Mouse (Mus musculus): ENCODE results near the gene Fyn. TPM values are rescaled to one million over a fixed set of nuclear protein-coding genes. Genes with fewer than 3 reads are reported as not detected.

Gene Fyn
- total RNA-seq, 2 experiments from 2014 or later: 119 to 138 TPM

DNA sequence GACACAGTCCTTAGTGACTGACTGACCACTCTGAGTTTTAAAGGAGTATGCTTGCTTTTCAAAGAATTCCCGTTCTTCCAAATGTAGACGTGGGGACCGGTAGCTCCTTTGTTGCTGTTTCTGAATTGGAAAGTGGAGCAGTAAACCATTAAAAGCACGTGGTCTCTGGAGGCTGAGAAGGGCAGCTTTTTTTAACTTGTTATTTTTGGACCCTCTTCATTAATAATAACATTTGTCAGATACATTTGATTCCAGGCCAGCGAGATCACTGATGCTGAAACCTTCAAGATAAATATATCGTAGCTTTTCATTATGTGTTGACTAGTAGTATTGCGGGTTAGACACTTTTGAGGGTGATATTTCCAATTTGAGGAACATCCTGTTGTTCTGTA is 38.1 kb downstream of the Fyn start:
- intact Hi-C loops (cut with DNase I): no loop called here
- no peak for DNase-seq (ENCODE audit: low spot score in 2 of 2)

DNA sequence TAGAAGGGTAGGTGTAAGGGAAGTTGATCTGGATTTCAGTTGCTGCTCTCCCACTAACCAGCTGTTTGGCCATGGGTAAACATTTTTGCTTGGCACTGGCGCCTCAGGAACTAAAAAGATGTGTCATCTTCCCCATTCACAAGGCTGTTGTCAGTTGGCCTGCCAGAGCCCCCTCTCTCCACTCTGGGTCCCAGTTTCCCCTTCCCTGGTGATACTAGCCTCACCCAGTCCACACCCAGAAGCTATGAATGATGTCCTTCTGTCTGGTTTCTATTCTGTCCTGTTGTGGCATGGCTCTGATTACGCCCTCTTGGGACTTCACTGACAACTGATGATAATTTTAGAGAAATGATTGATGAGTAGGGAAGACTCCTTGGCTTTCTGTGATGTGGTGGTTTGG is 38.9 kb downstream of the Fyn start:
- intact Hi-C loops (cut with DNase I): no loop called here
- DNase-seq (ENCODE audit: low spot score in 2 of 2): no peak

DNA sequence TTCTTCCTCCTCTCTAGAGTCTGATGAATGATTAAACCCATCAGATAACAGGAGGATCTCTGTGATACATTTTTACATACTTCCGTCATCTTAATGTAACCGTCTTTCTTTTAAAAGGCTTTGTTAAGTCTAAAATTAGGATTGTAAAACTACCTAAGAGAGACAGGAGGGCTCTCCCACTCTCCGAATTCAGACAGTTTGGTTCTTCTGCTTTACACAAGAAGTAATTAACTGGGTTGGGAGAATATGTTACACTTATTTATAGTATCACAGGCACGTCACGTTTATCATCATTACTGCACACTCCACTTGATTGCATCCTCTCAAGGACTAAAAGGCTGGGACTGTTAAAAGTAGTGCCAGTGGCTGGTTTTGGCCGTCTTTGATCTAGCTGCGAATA is 40.9 kb downstream of the Fyn start:
- intact Hi-C loops (cut with DNase I): no loop called here
- DNase-seq (ENCODE audit: low spot score in 2 of 2): no peak

GRCm38 (mm10) chr10:39410151-39410649 is 41.5 kb downstream of the Fyn start:
- no peak for DNase-seq (ENCODE audit: low spot score in 2 of 2)
- intact Hi-C loops (cut with DNase I): no loop called here

GRCm38 (mm10) chr10:39411857-39412559 is 43.4 kb downstream of the Fyn start:
- DNase-seq (ENCODE audit: low spot score in 2 of 2): no peak
- intact Hi-C loops (cut with DNase I): no loop called here

GRCm38 (mm10) chr10:39412826-39413620 is 44.4 kb downstream of the Fyn start:
- intact Hi-C loops (cut with DNase I): no loop called here
- no peak for DNase-seq (ENCODE audit: low spot score in 2 of 2)

DNA sequence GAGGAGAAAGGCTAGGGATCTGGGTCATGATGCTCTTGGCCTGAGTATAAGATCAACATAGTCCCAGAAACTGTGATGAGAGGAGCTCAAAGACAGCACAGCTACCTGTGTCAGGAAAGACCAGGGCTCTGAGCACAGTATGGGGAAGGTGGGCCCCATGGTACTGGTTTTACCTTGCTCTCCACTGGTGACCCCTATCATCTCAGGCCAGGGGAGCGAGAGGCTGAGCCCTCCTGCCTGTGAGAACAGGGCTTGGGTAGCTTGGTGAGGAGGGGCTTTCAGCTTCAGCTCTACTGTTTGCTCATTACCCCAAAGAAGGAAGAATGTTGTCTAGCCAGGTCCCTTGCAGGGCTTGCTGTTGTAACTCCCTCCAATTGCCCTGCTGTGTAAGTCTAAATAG is 45.4 kb downstream of the Fyn start:
- no peak for DNase-seq (ENCODE audit: low spot score in 2 of 2)
- intact Hi-C loops (cut with DNase I): no loop called here

GRCm38 (mm10) chr10:39415586-39415985 is 46.9 kb downstream of the Fyn start:
- no peak for DNase-seq (ENCODE audit: low spot score in 2 of 2)
- intact Hi-C loops (cut with DNase I): no loop called here

GRCm38 (mm10) chr10:39417611-39418010 is 49.0 kb downstream of the Fyn start:
- DNase-seq (ENCODE audit: low spot score in 2 of 2): no peak
- intact Hi-C loops (cut with DNase I): no loop called here

- no peak for DNase-seq (ENCODE audit: low spot score in 2 of 2)
- intact Hi-C loops (cut with DNase I): no loop called here
Measured at GRCm38 (mm10) chr10:39418395-39418794, 49.7 kb downstream of the Fyn start.

DNA sequence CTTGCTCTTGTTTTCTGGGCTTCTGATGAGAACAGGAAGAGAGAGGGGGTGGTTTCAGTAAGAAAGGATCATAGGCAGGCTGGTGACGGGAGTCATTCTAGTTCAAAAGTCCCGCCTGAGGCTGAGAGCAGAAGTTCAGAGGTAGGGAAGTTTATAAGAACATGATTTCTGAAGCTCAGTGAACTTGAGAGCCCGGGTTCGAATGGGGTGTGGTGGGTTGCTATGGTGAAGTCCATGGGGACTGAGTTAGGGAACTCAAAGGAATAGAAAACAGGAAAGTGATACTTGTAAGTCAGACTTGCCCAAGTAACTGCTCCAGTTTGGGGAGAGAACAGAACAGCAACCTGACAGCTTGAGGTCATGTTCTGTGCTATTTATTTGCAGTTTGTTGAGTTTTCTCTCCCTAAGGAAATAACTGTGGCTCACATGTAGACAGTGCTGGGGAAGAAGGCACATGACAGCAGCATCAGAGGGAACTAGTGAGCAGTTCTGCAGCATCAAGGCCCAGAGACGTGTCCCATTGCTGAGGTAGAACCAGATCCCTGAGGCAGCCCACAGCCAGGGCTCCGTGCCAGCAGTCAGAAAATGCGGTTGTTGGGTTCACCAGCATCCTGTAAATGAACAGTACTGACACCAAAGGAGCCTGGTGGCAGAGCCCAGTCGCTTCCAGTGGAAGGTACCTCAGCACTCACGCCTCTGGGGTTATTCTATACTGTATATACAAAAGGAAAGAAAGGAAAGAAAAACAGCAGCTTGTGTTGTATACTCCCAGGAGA is 52.4 kb downstream of the Fyn start:
- DNase-seq (ENCODE audit: low spot score in 2 of 2): no peak
- intact Hi-C loops (cut with DNase I): no loop called here

- intact Hi-C loops (cut with DNase I): no loop called here
- DNase-seq (ENCODE audit: low spot score in 2 of 2): no peak
Measured at GRCm38 (mm10) chr10:39421772-39422171, 53.1 kb downstream of the Fyn start.

DNA sequence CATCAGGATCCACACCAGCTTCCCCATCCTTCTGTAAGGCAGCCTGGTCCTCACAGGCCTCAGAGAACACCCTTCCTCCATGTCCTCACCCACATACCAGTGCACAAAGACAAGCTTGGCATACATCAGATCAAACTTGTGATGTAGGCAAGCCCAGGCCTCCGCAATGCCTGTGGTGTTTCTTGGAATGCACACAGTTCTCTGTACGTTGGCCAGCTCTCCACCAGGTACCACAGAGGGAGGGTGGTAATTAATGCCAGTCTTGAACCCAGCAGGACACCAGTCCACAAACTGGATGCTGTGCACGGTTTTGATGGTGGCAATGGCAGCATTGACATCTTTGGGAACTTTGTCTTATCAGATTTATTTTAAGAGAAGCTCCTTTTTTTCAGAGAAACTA is 56.0 kb downstream of the Fyn start:
- intact Hi-C loops (cut with DNase I): no loop called here
- no peak for DNase-seq (ENCODE audit: low spot score in 2 of 2)

DNA sequence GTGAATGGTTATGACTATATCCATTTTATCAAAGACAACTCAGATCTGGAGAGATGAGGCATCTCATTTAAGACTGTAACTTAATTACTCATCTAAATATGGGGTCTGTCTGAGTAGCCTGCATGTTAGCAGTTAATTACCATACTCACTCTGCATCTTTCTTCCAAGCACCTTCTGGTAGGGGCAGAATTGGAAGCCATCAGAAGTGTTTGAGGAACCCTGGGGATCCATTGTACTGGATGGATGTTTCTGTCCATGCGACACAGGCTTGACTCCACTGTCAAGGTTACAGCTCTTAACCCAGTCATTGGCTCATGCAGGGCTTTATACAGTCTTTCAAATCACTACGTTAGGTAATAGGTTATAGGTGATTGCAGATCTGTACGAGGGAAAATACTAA is 57.4 kb downstream of the Fyn start:
- no peak for DNase-seq (ENCODE audit: low spot score in 2 of 2)
- intact Hi-C loops (cut with DNase I): no loop called here

GRCm38 (mm10) chr10:39426833-39427490 is 58.3 kb downstream of the Fyn start:
- intact Hi-C loops (cut with DNase I): no loop called here

DNA sequence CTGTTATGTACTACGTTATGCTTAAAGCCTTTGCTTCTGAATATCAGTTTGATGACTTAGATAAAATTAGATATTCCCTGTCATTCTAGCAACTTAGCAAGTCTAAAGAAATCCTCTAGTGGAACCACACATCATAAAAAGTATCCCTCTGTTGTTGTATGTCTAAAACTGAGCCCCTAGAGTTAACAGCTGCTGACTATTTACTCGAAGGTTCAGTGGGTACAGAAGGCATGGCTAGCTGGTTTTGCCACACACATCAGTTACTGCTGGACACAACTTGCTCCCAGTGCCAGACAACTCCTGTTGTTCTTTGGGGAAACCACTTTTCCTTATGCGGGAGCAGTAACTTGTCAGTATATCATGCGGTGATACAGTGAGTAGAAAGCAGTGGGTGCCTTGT is 61.0 kb downstream of the Fyn start:
- intact Hi-C loops (cut with DNase I): no loop called here
- DNase-seq (ENCODE audit: low spot score in 2 of 2): no peak

More at GRCm38 (mm10) chr10:39426833-39427490, 58.3 kb downstream of the Fyn start:
- DNase-seq (ENCODE audit: low spot score in 2 of 2): peak; percentile 24 to 27

DNA sequence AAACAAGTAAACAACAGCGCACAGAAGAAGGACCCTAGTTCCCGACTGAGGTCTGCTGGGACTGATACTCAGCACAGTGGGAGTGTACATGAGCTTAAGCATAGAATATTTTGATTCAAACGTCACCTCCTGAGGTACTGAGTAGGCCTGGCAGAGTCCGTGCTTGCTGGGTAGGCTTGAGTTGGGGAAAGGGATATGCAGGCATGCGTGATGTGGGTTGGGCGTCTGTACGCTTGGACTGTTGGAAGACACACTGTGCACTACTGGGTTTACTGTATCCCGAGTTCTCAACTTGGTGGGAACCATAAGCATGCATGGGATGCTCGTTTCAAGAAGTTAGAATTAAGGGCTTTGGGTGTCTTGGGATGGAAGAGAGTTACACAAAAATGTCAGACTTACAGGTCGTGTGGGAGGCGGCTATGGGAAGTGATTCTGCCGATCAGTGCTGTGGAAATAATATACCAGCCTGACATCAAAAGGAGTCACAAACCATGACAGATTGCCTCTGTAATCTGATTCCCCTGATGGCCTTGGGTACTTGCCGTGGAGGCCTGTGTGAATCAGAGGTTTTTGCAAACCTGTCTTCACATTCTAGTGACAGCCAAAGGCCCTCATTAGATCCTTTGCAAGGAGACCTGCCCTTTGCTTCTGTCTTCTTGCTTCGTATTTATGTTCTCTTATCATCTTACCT is 61.6 kb downstream of the Fyn start:
- intact Hi-C loops (cut with DNase I): no loop called here
- no peak for DNase-seq (ENCODE audit: low spot score in 2 of 2)

DNA sequence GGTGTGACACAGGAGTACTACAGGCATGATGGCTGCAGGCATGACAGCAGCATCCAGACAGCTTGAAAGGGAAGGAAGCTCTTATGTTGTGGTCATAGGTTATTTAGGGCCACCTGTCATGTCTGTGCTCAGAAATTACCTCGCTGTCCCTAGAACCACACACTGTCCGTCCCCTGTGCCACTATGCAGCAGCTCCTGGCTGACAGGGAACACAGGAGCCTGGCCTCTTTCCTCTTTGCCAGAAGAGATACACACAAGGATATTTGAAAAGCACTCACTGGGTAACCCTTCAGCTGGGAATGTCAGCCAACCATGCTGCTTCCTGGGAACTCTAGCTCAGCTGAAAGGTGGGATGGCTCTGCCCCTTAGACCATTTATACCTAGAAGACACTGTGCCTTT is 62.6 kb downstream of the Fyn start:
- no peak for DNase-seq (ENCODE audit: low spot score in 2 of 2)
- intact Hi-C loops (cut with DNase I): no loop called here

All from left cerebral cortex, postnatal 36 days (tissue).